Mouse (Mus musculus): ENCODE measurements around the gene Pde6g.

Gene Pde6g

DNA sequence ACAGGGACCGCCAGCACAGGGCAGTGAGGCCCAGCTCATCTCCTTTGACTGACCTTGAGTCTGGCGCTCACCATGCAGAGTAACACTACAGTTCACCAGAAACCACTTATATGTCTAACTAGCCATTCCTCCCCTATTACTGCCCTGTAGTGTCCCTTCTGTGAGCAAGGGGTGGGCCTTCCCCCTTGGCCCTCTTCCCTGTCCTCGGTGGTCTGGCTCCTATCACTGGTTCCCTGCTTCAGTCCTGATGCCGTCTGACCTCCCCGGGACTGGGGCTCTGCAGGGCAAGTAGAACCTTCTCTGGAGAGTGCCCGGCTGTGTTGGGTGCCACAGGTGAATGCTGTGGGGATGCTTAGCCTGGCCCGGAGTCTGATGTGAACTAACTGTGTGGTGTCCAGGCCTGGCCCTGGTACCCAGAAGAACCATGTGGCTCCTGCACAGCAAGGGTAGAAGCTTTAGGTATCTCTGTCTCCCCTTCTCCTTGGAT, 30.2 kb upstream of the Pde6g start:
- in situ Hi-C loops (cut with MboI; ENCODE audit: low pct_unique_long_range_greater_than_20kb in 1 of 2, low sequenced_read_pairs in 2 of 2, unreplicated experiment in 1 of 2) = no loop called here

DNA sequence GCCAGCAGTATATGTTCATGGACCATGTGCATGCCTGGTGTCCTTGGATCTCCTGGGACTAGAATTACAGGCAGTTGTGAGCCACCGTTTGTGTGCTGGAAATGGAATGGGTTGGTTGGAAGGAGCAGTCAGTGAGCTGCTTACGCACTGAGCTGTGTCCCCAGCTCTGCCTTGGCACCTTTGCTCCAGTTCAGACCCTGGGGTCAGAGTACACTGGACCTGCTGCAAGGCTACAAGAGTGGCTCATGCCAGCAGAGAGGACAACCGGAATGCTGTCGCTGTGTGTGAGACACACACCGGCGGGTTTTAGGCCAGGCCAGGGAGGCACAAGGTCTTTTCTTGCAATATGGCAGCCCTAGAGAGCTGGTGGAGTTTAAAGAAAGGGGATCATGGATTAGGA, 18.8 kb upstream of the Pde6g start:
- in situ Hi-C loops (cut with MboI; ENCODE audit: low pct_unique_long_range_greater_than_20kb in 1 of 2, low sequenced_read_pairs in 2 of 2, unreplicated experiment in 1 of 2) = no loop called here

DNA sequence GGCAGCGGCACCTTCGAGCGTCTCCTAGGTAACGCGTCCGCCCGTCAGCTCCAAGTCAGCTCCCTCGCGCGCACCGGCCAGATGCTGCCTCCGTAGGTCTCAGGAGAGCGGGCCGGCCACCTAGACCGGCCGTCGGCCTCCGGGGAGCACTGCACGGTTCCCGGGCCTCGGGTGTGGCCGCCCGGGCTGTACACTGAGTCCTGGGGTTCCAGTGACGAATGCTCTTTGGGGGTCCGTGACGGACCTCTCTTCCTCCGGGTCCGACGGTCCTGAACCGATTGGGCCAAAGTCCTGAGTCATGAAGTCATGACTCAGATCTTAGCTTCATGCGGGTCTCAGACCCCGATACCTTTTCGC, 14.4 kb upstream of the Pde6g start:
- in situ Hi-C loops (cut with MboI; ENCODE audit: low pct_unique_long_range_greater_than_20kb in 1 of 2, low sequenced_read_pairs in 2 of 2, unreplicated experiment in 1 of 2) = no loop called here

DNA sequence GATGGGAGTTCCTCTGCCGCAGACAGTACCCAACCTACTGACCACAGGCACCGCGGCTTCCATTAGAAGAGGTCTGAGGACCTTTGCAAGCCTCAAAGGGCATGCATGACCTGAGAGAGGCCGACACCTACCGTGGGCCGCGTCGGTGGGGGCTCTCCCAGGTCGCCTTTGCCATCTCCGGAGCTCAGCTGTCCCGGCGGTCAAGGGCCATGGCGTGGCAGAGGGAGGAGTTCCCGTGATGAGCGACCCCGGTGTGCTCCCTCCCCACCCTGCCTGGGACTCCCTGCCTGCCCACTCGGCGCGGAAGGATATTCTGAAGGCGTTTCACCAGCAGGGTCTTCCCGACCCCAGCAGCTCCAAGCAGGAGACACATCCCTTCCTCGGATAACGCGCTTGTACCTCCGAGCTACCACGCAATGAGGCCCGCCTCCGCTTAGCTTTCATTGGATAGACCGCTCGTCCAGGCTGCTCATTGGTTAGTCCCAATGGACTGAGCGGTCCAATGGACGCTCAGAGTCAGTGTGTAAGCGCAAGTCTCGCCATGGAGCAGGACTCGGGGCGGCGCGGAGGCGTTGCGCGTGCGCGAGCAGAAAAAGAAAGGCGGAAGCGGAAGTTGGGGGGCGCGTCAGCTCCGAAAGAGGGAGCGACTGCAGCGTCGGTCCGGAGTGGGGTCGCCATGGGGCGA, 13.9 kb upstream of the Pde6g start, which contains the start of gene Arl16:
Gene Arl16 (minus strand): TSS at position 557 of the 685 bp plus-strand sequence.
- in situ Hi-C loops (cut with MboI; ENCODE audit: low pct_unique_long_range_greater_than_20kb in 1 of 2, low sequenced_read_pairs in 2 of 2, unreplicated experiment in 1 of 2) = no loop called here

DNA sequence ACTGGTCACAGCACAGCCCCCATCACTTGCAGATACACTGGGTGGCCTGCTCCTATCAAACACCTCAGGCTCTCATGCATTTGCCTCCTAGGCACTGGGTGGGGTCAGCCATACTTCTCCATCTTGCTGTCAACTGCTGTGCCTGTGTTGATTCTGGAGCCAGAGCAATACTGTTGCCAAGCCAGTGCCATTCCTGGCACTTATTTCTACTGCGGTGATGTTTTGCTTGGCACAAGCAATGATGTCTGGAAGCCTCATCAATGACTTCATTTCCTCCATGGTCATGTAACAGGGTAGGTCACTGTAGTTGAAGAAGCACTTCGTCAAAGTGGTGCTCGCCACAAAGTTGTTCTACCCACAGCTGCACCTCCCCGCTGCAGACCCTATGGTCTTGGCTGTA, 12.2 kb upstream of the Pde6g start:
- in situ Hi-C loops (cut with MboI; ENCODE audit: low pct_unique_long_range_greater_than_20kb in 1 of 2, low sequenced_read_pairs in 2 of 2, unreplicated experiment in 1 of 2) = no loop called here

DNA sequence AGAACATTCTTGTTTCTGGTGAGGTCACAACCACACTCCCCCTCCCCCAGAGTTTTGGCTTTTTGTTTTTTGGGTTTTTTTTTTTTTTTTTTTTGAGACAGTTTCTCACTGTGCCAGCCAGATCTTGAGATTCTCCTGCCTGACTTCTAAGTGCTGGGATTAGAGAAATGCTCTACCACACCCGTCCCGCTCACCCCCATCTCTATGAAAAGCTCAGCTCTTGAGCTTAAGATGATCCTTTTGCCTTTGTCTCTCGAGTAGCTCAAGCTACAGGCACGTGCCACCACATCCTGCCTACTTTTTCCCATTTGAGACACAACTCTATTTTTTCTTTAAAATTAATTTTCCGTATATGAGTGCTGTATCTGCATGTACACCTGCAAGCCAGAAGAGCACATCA, 11.1 kb upstream of the Pde6g start:
- in situ Hi-C loops (cut with MboI; ENCODE audit: low pct_unique_long_range_greater_than_20kb in 1 of 2, low sequenced_read_pairs in 2 of 2, unreplicated experiment in 1 of 2) = no loop called here

DNA sequence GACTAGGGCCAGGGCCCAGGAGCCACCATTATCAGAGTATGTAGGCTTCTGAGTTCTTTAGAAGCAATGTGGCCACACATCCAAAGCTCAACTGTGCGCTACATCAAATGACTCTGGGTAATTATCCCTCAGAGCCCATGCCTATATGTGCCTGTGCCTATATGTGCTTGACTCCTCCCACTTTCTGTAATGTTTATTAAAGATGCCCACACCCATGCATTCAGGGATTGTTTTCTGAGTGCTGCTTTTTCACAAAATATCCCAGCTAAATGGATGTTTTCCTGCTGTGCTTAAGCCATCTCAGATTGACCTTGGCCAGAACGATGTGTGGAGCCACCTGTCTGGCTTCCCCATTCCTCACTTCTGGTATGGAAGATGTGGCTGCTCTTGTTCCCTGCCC, 10.2 kb upstream of the Pde6g start:
- in situ Hi-C loops (cut with MboI; ENCODE audit: low pct_unique_long_range_greater_than_20kb in 1 of 2, low sequenced_read_pairs in 2 of 2, unreplicated experiment in 1 of 2) = no loop called here

DNA sequence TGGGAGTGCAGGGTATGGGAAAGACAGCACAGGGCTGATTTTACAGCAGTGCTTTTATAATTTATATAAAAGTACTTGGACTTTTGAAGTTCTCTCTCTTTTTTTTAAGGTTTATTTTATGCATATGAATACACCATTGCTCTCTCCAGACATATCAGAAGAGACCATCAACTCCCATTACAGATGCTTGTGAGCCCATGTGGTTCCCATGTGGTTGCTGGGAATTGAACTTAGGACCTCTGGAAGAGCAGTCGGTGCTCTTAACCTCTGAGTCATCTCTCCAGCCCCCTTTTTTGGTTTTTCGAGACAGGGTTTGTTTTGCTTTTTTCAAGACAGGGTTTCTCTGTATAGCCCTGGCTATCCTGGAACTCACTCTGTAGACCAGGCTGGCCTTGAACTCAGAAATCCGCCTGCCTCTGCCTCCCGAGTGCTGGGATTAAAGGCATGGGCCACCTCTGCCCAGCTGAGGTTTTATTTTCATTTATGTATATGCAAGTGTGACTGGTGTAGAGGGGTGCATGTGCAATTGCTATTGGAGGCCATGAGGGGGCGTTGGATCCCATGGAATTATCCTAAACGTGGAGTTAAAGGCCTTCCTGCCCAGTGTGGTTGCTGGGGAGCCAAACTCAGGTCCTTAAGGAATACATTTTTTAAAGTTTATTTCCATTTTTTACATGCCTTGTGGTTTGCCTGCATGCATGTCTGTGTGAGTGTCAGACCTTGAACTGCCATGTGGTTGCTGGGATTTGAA, 5.7 kb upstream of the Pde6g start:
- in situ Hi-C loops (cut with MboI; ENCODE audit: low pct_unique_long_range_greater_than_20kb in 1 of 2, low sequenced_read_pairs in 2 of 2, unreplicated experiment in 1 of 2) = no loop called here

DNA sequence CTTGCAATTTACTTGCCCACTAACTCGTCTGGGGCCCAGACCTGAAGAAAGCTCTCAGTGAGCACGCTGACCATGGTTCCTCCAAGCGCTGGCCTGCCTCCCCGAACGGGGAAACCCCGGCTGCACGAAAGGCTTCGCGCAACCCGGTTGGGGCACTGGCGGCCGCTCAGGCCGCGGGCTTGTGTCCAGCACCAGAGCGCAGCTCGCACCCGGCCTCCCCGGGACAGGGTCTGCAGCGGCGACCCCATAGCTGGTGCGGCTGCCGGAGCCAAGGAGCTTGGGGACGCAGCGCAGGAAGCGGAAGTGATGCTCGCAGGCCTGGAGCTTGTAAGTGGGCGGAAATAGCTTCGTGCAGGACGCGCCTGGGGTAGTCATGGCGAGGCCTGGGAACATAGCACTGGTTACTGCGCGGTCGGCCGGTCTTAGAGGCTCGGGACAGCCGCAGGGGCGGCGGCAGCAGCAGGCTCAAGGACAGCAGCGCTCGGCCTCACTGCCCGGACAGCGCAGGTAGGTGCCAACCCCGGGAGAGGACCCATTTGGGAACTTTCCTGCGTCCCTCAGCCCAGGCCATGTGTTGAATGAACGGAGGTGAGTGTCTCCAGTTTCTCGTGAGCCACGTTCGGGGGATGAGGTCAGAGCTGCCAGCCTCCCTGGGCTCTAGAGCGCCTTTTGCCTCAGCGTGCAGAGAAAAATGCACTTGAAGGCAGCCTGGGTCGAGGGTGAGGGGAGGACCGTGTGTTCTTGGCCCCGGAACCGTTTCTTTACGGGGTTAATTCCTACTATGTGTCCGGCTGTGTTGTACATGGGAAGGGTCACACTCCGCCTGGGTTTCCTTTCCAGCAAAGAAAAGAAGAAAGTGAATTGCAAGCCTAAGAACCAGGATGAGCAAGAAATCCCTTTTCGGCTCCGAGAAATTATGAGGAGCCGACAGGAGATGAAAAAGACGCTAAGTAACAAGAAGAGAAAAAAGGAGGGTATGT, 4.8 kb upstream of the Pde6g start, which contains the start of the genes Oxld1 and Ccdc137:
Gene Oxld1 (minus strand): TSS at position 297 of the 980 bp plus-strand sequence.
Gene Ccdc137 (plus strand): TSS at position 344 of the 980 bp plus-strand sequence.
- in situ Hi-C loops (cut with MboI; ENCODE audit: low pct_unique_long_range_greater_than_20kb in 1 of 2, low sequenced_read_pairs in 2 of 2, unreplicated experiment in 1 of 2) = no loop called here

DNA sequence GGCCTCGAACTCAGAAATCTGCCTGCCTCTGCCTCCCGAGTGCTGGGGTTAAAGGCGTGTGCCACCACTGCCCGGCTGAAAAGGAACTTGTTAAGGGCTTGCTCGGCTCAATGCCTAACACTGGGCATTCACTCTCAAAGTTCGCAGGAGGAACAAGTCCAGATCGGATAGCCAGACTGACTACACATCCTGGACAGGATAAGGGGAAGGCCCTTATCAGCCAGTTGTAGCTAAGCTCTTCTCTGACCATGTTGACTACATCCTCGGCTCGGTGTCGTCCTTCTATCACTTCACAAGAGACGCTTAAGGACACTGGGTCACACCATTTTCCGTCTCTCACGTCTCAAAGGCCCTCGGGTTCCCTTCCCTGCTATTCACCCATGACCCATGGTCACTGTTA, 4.1 kb upstream of the Pde6g start:
- in situ Hi-C loops (cut with MboI; ENCODE audit: low pct_unique_long_range_greater_than_20kb in 1 of 2, low sequenced_read_pairs in 2 of 2, unreplicated experiment in 1 of 2) = no loop called here

DNA sequence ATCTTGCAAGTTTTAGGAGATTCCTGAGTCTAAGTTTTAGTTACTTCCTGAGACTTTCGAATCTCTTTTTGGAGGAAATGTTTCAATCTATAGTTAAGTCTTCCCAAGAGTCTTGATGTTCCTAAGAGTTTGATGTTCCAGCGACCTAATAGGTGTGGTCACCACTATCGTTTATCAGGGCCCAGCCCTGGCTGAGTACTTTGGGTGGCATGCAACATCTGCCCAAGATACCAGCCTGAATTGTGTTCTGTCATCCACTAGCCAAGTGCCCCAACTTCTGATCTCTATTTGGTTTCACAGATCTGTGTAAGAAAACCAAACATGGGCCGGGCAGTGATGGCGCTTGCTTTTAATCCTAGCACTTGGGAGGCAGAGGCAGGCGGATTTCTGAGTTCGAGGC, 2.1 kb upstream of the Pde6g start:
- in situ Hi-C loops (cut with MboI; ENCODE audit: low pct_unique_long_range_greater_than_20kb in 1 of 2, low sequenced_read_pairs in 2 of 2, unreplicated experiment in 1 of 2) = no loop called here

DNA sequence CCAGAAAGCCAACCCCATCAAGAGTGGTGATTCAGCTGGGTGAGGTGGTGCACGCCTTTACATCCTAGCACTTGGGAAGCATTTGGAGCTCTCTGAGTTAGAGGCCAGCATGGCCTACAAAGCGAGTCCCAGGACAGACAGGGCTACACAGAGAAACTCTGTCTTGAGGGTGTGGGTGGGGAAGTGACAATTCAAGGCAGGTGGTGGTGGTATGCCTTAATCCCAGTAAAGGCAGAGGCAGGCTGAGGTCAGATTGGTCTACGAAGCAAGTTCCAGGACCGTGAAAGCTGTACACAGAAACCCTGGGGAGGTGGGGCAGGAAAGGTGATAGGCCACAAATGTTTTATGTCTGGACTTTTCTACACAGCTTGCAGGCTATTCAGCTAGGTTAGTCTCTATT, 1.7 kb upstream of the Pde6g start:
- in situ Hi-C loops (cut with MboI; ENCODE audit: low pct_unique_long_range_greater_than_20kb in 1 of 2, low sequenced_read_pairs in 2 of 2, unreplicated experiment in 1 of 2) = no loop called here

DNA sequence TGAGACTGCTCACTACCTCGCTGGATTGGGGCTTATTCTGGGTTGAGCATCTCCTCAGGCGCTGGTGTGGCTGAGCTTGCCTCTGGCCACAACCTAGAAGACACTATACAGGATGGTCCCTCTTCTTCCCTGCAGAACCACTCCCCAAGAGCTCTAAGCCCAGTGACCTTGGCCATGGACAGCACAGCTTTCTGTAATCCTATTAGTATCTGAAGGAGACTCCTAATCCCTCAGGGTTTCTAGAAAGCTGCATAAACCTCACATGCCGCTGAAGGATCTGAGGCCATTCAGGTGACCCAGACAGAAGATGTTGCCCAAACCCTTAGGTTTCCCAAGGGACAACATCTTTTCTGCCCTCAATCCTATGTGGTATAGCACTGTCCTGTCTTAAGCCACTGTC, 1.1 kb downstream of the Pde6g start:
- in situ Hi-C loops (cut with MboI; ENCODE audit: low pct_unique_long_range_greater_than_20kb in 1 of 2, low sequenced_read_pairs in 2 of 2, unreplicated experiment in 1 of 2) = no loop called here

DNA sequence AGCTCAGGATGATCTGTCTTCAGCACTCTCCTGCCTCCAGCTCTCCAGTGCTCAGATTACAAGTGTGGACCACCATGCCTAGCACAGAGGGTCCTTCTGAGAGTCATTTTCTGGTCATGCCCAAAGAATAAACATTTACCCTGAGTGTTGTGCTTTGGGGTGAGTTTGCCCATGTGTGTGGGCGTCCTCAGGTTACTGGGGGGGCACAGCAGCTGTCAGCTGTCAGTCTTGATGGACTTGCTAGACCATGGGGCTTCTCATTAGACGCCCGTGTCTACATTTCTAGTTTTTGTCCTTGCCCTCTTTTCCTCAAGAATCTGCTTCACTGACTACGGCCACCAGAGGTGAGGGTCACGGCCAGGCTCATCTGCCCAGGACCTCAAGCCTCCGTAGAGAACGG, 6.1 kb downstream of the Pde6g start:
- in situ Hi-C loops (cut with MboI; ENCODE audit: low pct_unique_long_range_greater_than_20kb in 1 of 2, low sequenced_read_pairs in 2 of 2, unreplicated experiment in 1 of 2) = no loop called here

DNA sequence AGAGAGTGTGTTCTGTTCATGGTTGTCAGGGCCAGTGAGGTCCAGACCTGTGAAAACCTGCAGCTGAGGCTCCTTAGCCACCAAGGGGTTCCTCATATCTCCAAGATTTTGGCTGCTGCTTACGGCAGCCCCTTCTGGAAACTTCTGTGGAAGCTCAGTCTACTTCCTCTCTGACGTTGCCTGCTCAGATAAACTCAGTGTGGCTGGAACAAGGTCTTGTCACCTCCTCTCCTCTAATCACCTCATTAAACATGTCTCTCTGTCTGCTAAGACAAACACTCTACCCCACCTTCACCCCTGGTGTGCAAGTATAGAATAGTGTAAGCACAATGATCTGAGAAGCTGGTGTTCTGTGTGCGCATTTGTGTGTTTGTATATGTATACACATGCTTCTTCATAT, 7.8 kb downstream of the Pde6g start:
- in situ Hi-C loops (cut with MboI; ENCODE audit: low pct_unique_long_range_greater_than_20kb in 1 of 2, low sequenced_read_pairs in 2 of 2, unreplicated experiment in 1 of 2) = no loop called here

DNA sequence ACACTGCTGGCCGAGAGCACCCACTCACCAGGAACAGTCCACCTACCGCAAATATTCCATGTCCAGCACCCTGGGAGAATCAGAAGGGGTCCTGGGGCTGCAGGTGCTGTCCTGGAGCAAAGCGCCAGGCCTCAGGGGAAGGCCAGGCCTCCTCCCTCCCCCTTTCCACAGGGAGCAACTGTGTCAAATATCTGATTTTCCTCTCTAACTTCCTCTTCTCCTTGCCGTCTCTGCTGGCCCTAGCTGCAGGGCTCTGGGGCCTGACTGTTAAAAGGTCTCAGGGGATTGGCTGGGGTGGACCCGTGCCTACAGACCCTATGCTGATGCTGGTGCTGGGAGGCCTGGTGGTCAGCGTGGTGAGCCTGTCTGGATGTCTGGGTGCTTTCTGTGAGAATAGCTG, 9.2 kb downstream of the Pde6g start:
- in situ Hi-C loops (cut with MboI; ENCODE audit: low pct_unique_long_range_greater_than_20kb in 1 of 2, low sequenced_read_pairs in 2 of 2, unreplicated experiment in 1 of 2) = no loop called here

DNA sequence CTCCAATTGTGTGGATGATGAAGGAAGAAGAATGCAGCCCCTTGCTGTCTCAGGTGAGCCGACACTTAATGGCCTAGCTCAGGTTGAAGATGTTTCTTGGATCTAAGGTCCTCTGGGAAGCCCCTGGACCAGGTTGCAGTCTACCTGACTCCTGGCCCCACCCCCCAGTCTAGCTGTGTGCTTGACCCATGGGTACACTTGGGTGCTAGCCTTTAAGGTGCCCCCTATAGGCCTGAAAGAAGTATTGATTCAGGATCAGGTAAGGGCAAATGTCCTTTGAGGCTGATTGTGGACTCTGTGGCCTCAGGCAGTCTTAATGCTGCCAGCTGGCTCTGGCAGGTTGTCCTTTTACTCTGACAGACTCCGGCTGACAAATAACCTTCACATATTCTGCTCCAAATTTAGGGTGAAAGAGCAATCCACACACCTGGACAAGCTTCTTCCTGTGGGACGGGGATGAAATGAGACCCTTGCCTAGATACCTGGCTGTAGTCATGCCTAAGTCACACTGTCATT, 10.5 kb downstream of the Pde6g start:
- in situ Hi-C loops (cut with MboI; ENCODE audit: low pct_unique_long_range_greater_than_20kb in 1 of 2, low sequenced_read_pairs in 2 of 2, unreplicated experiment in 1 of 2) = no loop called here

DNA sequence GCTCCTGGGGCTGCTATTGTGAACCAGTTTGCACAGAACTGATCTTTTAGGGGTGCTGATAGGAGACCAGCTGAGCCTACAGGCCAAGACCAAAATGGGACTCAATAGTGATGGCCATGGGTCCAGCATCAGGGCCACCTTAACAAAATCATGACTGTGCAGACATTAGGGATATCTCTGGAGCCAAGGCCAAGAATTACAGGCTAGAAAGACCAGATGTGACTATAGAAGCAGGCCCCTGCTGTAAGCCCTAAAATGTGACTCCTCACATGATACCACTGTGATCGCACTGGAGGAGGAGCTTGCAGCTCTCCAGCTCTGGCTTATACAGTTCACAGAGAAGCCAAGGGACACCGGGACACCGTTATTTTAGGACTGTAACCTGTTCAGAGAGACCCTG, 11.0 kb downstream of the Pde6g start, which contains the start of gene Tspan10:
Gene Tspan10 (plus strand): TSS at position 301 of the 400 bp plus-strand sequence.
- in situ Hi-C loops (cut with MboI; ENCODE audit: low pct_unique_long_range_greater_than_20kb in 1 of 2, low sequenced_read_pairs in 2 of 2, unreplicated experiment in 1 of 2) = no loop called here
